Mouse (Mus musculus) C2C12 (cell line): ENCODE data around the gene Nfkbib. TPM values are rescaled to one million over a fixed set of nuclear protein-coding genes. Genes with fewer than 3 reads are reported as not detected.

ENCODE experiments used
- H3K27me3 ChIP-seq: one replicate; pipeline ENCODE4 v1.6.1; 2011; ENCODE audit not compliant: control insufficient read depth, insufficient read depth, insufficient read length
- H3K36me3 ChIP-seq: one replicate; pipeline ENCODE4 v1.6.1; 2011; ENCODE audit not compliant: control insufficient read depth, insufficient read depth
- H3K4me3 ChIP-seq: one replicate; pipeline ENCODE4 v1.5.1; 2011; ENCODE audit warnings: mild to moderate bottlenecking, control low read depth; ENCODE audit not compliant: poor library complexity, insufficient read depth, severe bottlenecking
- H3K79me2 ChIP-seq: one replicate; pipeline ENCODE4 v1.6.1; 2011; ENCODE audit not compliant: control insufficient read depth, insufficient read depth
- H3K79me3 ChIP-seq: one replicate; pipeline ENCODE4 v1.6.1; 2011; ENCODE audit warnings: low read depth, control low read depth
- H3ac ChIP-seq: one replicate; pipeline ENCODE3; 2011; ENCODE audit warnings: low read depth; ENCODE audit not compliant: control insufficient read depth, insufficient read length
- CEBPB ChIP-seq: IDR thresholded peaks from one replicate; pipeline ENCODE4 v1.6.1; 2011; ENCODE audit warnings: low read depth, mild to moderate bottlenecking, control low read depth, moderate library complexity
- CTCF ChIP-seq: IDR thresholded peaks from one replicate; pipeline ENCODE4 v1.5.1; 2011; ENCODE audit not compliant: control insufficient read depth, insufficient read depth, insufficient read length
- FOSL1 ChIP-seq: IDR thresholded peaks from one replicate; pipeline ENCODE4 v1.8.0; 2011; ENCODE audit warnings: mild to moderate bottlenecking, low read length; ENCODE audit not compliant: poor library complexity, insufficient read depth, severe bottlenecking
- MAX ChIP-seq: IDR thresholded peaks from one replicate; pipeline ENCODE4 v1.6.1; 2011; ENCODE audit warnings: mild to moderate bottlenecking, control low read depth
- MYOD1 ChIP-seq: IDR thresholded peaks from one replicate; pipeline ENCODE4 v1.6.1; 2011; ENCODE audit warnings: low read depth; ENCODE audit not compliant: control insufficient read depth, insufficient read length
- MYOG ChIP-seq: IDR thresholded peaks from one replicate; pipeline ENCODE4 v1.6.1; 2011; ENCODE audit not compliant: control insufficient read depth, insufficient read length; ENCODE audit errors: extremely low read depth
- USF1 ChIP-seq: IDR thresholded peaks from one replicate; pipeline ENCODE4 v1.6.1; 2011; ENCODE audit warnings: low read depth, mild to moderate bottlenecking, control low read depth, moderate library complexity
- polyA plus RNA-seq: library from polyadenylated mRNA; unstranded; fragments of >200 nt; fragmentation: generic; extraction: Trizol; gene quantifications from one replicate; pipeline ENCODE4 v1.2.1, GENCODE M21; 2012; ENCODE audit warnings: missing spikeins

The Nfkbib gene
- polyA plus RNA-seq, 1 experiment = 45.1 TPM

GRCm38 (mm10) chr7:28793834-28794233 lies 26.5 kb upstream of the Nfkbib start:
- Histone ChIP-seq H3ac (no peak overlapping the region), H3K79me3 (no peaks in the 10 kb centered on the region), H3K27me3 (no peaks in the 10 kb centered on the region), H3K36me3 (no peaks in the 10 kb centered on the region), H3K4me3 (no peak overlapping the region), H3K79me2 (no peaks in the 10 kb centered on the region)
- no peak for TF ChIP-seq MYOG
- TF ChIP-seq MAX = no peak

- no peaks in the 10 kb centered on the region for H3K79me2 ChIP-seq
- no peak overlapping the region for H3K4me3 ChIP-seq
Measured at GRCm38 (mm10) chr7:28792391-28793185, 25.3 kb upstream of the Nfkbib start.

GRCm38 (mm10) chr7:28791706-28792105 lies 24.4 kb upstream of the Nfkbib start:
- no peaks in the 10 kb centered on the region for H3K79me3 ChIP-seq
- no peaks in the 10 kb centered on the region for H3K36me3 ChIP-seq
- no peaks in the 10 kb centered on the region for H3K27me3 ChIP-seq
- H3K79me2 ChIP-seq = no peaks in the 10 kb centered on the region
- no peak overlapping the region for H3ac ChIP-seq
- no peak overlapping the region for H3K4me3 ChIP-seq
- TF ChIP-seq FOSL1 (no peak), CEBPB (no peak), CTCF (no peak)

More at GRCm38 (mm10) chr7:28792391-28793185, 25.3 kb upstream of the Nfkbib start:
- H3K36me3 ChIP-seq = no peaks in the 10 kb centered on the region
- no peaks in the 10 kb centered on the region for H3K27me3 ChIP-seq
- TF ChIP-seq MAX (no peak), CEBPB (no peak), MYOG (no peak), MYOD1 (no peak), USF1 (no peak), FOSL1 (no peak), CTCF (no peak)
- H3K79me3 ChIP-seq = no peaks in the 10 kb centered on the region
- H3ac ChIP-seq = no peak overlapping the region

- H3ac ChIP-seq = no peak overlapping the region
- no peaks in the 10 kb centered on the region for H3K79me3 ChIP-seq
- H3K4me3 ChIP-seq = no peak overlapping the region
- TF ChIP-seq MYOD1 (no peak), CEBPB (no peak), USF1 (no peak), MAX (no peak), MYOG (no peak), CTCF (no peak), FOSL1 (no peak)
- no peaks in the 10 kb centered on the region for H3K36me3 ChIP-seq
- H3K27me3 ChIP-seq = no peaks in the 10 kb centered on the region
- H3K79me2 ChIP-seq = no peaks in the 10 kb centered on the region
Measured at GRCm38 (mm10) chr7:28790066-28790806, 22.9 kb upstream of the Nfkbib start.

GRCm38 (mm10) chr7:28789235-28789634 lies 21.9 kb upstream of the Nfkbib start:
- Histone ChIP-seq H3K36me3 (no peaks in the 10 kb centered on the region), H3K79me2 (no peaks in the 10 kb centered on the region), H3K27me3 (no peaks in the 10 kb centered on the region), H3K4me3 (no peak overlapping the region), H3ac (no peak overlapping the region), H3K79me3 (no peaks in the 10 kb centered on the region)
- no peak for TF ChIP-seq MAX
- no peak for TF ChIP-seq MYOG
- no peak for TF ChIP-seq USF1
